10 mouse cellular contexts compared by ENCODE assay signal in genomic region chr8:120184366-120184765, GRCm38 (mm10). TPM values are rescaled to one million over a fixed set of nuclear protein-coding genes. Genes with fewer than 3 reads are reported as not detected.
A peak's percentile ranks its signal among the peaks of the same experiment; 100 is the strongest.
DNase-seq lines count a peak whose midpoint lies in the region; ATAC-seq and TF ChIP-seq lines count a peak whose summit lies in the region.
"Had no signal": no experiment of that assay in that cellular context is flagged by ENCODE, and none has a peak within 500 bp of the region (broad histone marks: within the 10 kb centered on the region; RNA-seq: fewer than 3 reads in every experiment).

No protein-coding gene starts in this region.

- no peaks in the 10 kb centered on the region for H3K36me3 ChIP-seq in kidney, postnatal 0 days (ENCODE audit: insufficient read depth, low read length)
- no peaks in the 10 kb centered on the region for H3K36me3 ChIP-seq in embryonic facial prominence, embryonic 13.5 days
- H3K36me3 ChIP-seq in limb, embryonic 15.5 days: no peaks in the 10 kb centered on the region
- H3K36me3 ChIP-seq: G1E; liver, embryonic 12.5 days had no signal

- intact Hi-C loops in gastrocnemius, postnatal 14 days (cut with DNase I; ENCODE audit: low total_unique reads): loop anchor here (5.0 to 10.0 kb wide), 2 partner anchors 38 to 90 kb away; no protein-coding TSS in a partner anchor

- H3K27me3 ChIP-seq in kidney, postnatal 0 days (ENCODE audit: insufficient read depth, low read length): no peaks in the 10 kb centered on the region
- H3K27me3 ChIP-seq in embryonic facial prominence, embryonic 13.5 days: no peaks in the 10 kb centered on the region
- no peaks in the 10 kb centered on the region for H3K27me3 ChIP-seq in limb, embryonic 15.5 days

- H3K4me1 ChIP-seq in kidney, postnatal 0 days (replicated peaks; ENCODE audit: insufficient read depth, low read length): peaks cover 29% of the 10 kb centered on the region
- H3K4me1 ChIP-seq in embryonic facial prominence, embryonic 13.5 days: peaks cover 38% of the 10 kb centered on the region
- peaks cover 62% of the 10 kb centered on the region for H3K4me1 ChIP-seq in limb, embryonic 15.5 days

- peak; percentile 34; the same call in 1 of the 2 replicates for ATAC-seq in kidney, postnatal 0 days (replicated peaks; ENCODE audit: low FRiP score, low read depth)
- ATAC-seq in embryonic facial prominence, embryonic 13.5 days (ENCODE audit: insufficient number of reproducible peaks, insufficient read depth, low FRiP score, low TSS enrichment, low read depth): no peak
- ATAC-seq in limb, embryonic 15.5 days (ENCODE audit: insufficient number of reproducible peaks, low FRiP score, low TSS enrichment, low read depth): no peak
- ATAC-seq: liver, embryonic 12.5 days had no signal

- no peak overlapping the region for H3K9ac ChIP-seq in kidney, postnatal 0 days (ENCODE audit: low read depth, low read length)
- 0 out of 2 replicates have a peak overlapping the region, but pooled peaks have one; percentile 32 for H3K9ac ChIP-seq in embryonic facial prominence, embryonic 13.5 days
- no peak overlapping the region for H3K9ac ChIP-seq in limb, embryonic 15.5 days
- H3K9ac ChIP-seq: liver, embryonic 12.5 days had no signal

- no peak overlapping the region for H3K4me2 ChIP-seq in kidney, postnatal 0 days (ENCODE audit: low read length)
- no peak overlapping the region for H3K4me2 ChIP-seq in embryonic facial prominence, embryonic 13.5 days
- H3K4me2 ChIP-seq in limb, embryonic 15.5 days: no peak overlapping the region
- H3K4me2 ChIP-seq: liver, embryonic 12.5 days had no signal

- WGBS in kidney, postnatal 0 days: 6% methylated on average over 9 of the region's 9 CpGs
- 19% methylated on average over 9 of the region's 9 CpGs for WGBS in embryonic facial prominence, embryonic 13.5 days
- 7% methylated on average over 9 of the region's 9 CpGs for WGBS in limb, embryonic 15.5 days

- H3K27ac ChIP-seq in kidney, postnatal 0 days: no peak overlapping the region
- peak overlapping the region; percentile 9; the same call in 1 of the 2 replicates for H3K27ac ChIP-seq in embryonic facial prominence, embryonic 13.5 days
- peak overlapping the region; percentile 65 for H3K27ac ChIP-seq in limb, embryonic 15.5 days
- H3K27ac ChIP-seq: liver, embryonic 12.5 days had no signal

- H3K4me3 ChIP-seq in kidney, postnatal 0 days (replicated peaks; ENCODE audit: low read depth, low read length): no peak overlapping the region
- no peak overlapping the region for H3K4me3 ChIP-seq in embryonic facial prominence, embryonic 13.5 days
- H3K4me3 ChIP-seq in limb, embryonic 15.5 days: no peak overlapping the region
- H3K4me3 ChIP-seq: liver, embryonic 12.5 days had no signal

- DNase-seq in kidney, postnatal 0 days (ENCODE audit: low spot score): peak; percentile 65
- DNase-seq in kidney, adult 8-10 months: no peak
- DNase-seq in gastrocnemius, postnatal 14 days: peak; percentile 60
- DNase-seq in cerebellum, postnatal 14 days: no peak
- DNase-seq in right cerebral cortex, adult 2 months (ENCODE audit: low spot score in 2 of 2): no peak

- H3K9me3 ChIP-seq in kidney, postnatal 0 days (replicated peaks; ENCODE audit: low read length): no peaks in the 10 kb centered on the region
- no peaks in the 10 kb centered on the region for H3K9me3 ChIP-seq in embryonic facial prominence, embryonic 13.5 days
- H3K9me3 ChIP-seq in limb, embryonic 15.5 days: no peaks in the 10 kb centered on the region
- H3K9me3 ChIP-seq: G1E; liver, embryonic 12.5 days had no signal

- no peak for TF ChIP-seq CTCF in kidney, postnatal 0 days (IDR thresholded peaks at IDR 0.05; ENCODE audit: low read depth)

RNA-seq across cellular contexts. Expression of gene Fam92b, which starts 7.1 kb away (rescaled TPM):
- not detected in 2 replicates for polyA plus RNA-seq in kidney, postnatal 0 days (2015; fragmentation: Nextera tagmentation; extraction: Ambion mirVana)
- 1.3 and 1.7 TPM in 2 replicates for polyA plus RNA-seq in embryonic facial prominence, embryonic 13.5 days (2015; fragmentation: Nextera tagmentation; extraction: Ambion mirVana)
- total RNA-seq in gastrocnemius, postnatal 14 days (2021): not detected
- polyA plus RNA-seq in limb, embryonic 15.5 days (2015; fragmentation: Nextera tagmentation; extraction: Ambion mirVana): not detected in 2 replicates
- total RNA-seq: G1E; neutrophil, adult 5-6 weeks had no signal
- polyA plus RNA-seq: G1E; liver, embryonic 12.5 days had no signal

RNA-seq across cellular contexts. Expression of gene Gse1, which starts 43.9 kb away (rescaled TPM):
- polyA plus RNA-seq in kidney, postnatal 0 days (2015; fragmentation: Nextera tagmentation; extraction: Ambion mirVana): 5.9 and 8.4 TPM in 2 replicates
- 6.4 and 8.6 TPM in 2 replicates for polyA plus RNA-seq in embryonic facial prominence, embryonic 13.5 days (2015; fragmentation: Nextera tagmentation; extraction: Ambion mirVana)
- 10 to 100 TPM; 22.7 to 28.7 TPM for total RNA-seq in gastrocnemius, postnatal 14 days (2021)
- 6.8 and 7.3 TPM in 2 replicates for polyA plus RNA-seq in limb, embryonic 15.5 days (2015; fragmentation: Nextera tagmentation; extraction: Ambion mirVana)

Comparison
In these comparisons a context has a peak if more than half of its experiments do, and no peak if none do; other contexts are left out.
1. DNase-seq: peak in kidney, postnatal 0 days (single experiment) and gastrocnemius, postnatal 14 days (single experiment); none in kidney, adult 8-10 months (0 of 2), cerebellum, postnatal 14 days (0 of 2) and right cerebral cortex, adult 2 months (0 of 2).